Mouse (Mus musculus): ENCODE data around the gene Noxa1. TPM values are rescaled to one million over a fixed set of nuclear protein-coding genes. Genes with fewer than 3 reads are reported as not detected.

The Noxa1 gene
- total RNA-seq, 2 experiments from 2014 or later: not detected

DNA sequence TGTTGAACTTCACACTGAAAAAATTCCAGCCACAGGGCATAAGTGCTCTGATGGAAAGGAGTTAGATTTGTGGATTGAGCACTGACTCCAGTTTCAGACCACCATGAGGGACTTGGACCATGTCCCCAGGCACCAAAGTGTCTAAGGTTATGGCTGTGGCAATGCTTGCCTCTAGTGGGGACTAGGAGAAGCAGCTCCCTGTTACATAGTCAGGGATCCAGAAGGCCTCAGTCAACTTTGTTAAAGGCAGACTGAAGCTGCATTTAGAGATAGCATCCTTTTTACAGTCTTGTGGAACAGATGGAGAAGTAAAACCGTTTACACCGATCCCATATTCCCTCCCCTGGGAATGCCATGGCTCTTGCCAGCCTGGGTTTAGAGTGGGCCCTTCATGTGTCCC lies 9.2 kb upstream of the Noxa1 start:
- intact Hi-C loops (cut with DNase I): no loop called here
- no peak for DNase-seq (ENCODE audit: extremely low spot score in 1 of 2, low spot score in 2 of 2)

DNA sequence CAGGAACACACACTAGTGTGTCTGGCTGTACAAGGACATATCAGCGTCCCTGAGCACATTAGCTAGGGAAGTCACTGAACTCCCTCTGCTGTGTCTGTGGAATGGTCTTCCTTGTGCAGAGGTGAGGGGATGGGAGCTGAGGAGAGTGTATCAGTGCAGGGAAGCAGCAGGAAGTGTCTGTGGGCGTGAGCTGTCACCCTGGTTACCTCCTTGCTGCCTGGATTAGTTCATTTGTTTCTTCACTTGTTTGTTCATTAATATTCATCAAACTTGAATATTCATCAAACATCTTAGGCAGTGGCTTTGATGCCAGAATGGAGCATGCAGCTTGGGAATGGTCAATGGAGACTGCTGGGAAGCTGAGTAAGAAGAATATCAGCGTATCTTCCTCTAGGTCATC lies 4.8 kb upstream of the Noxa1 start:
- intact Hi-C loops (cut with DNase I): loop anchor here (5.0 kb wide), 1 partner anchor 88 kb away; no protein-coding TSS in a partner anchor
- DNase-seq (ENCODE audit: extremely low spot score in 1 of 2, low spot score in 2 of 2): no peak

DNA sequence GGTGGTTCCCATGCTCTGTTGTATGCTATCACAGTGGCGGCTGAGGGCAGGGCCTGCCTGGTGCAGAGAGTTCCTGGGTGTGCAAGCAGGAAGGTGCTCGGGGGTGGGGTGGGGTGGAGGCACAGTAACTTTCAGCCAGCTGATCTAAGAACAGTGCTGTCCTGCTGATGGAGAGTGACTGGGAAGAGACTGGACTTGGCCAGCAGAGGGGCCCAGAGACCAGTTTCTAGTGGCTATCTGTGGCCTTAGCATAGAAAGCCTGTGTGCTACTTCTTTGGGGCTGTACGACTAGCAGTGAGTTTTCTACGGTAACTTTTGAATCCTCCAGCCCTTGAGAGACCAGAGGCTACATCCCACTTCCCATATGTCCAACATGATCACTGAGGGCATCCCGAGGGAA lies 4.0 kb upstream of the Noxa1 start:
- intact Hi-C loops (cut with DNase I): loop anchor here (5.0 kb wide), 1 partner anchor 88 kb away; no protein-coding TSS in a partner anchor
- peak in 1 of 2 experiments; percentile 68 for DNase-seq (ENCODE audit: extremely low spot score in 1 of 2, low spot score in 2 of 2)

- intact Hi-C loops (cut with DNase I): loop anchor here (5.0 kb wide), 1 partner anchor 89 kb away; no protein-coding TSS in a partner anchor
- DNase-seq (ENCODE audit: extremely low spot score in 1 of 2, low spot score in 2 of 2): no peak
Observed at GRCm38 (mm10) chr2:25098005-25098615, 3.2 kb upstream of the Noxa1 start.

GRCm38 (mm10) chr2:25094785-25095108 lies 202 bp downstream of the Noxa1 start:
- intact Hi-C loops (cut with DNase I): loop anchor here (5.0 kb wide), 1 partner anchor 93 kb away; no protein-coding TSS in a partner anchor
- DNase-seq (ENCODE audit: extremely low spot score in 1 of 2, low spot score in 2 of 2): no peak

DNA sequence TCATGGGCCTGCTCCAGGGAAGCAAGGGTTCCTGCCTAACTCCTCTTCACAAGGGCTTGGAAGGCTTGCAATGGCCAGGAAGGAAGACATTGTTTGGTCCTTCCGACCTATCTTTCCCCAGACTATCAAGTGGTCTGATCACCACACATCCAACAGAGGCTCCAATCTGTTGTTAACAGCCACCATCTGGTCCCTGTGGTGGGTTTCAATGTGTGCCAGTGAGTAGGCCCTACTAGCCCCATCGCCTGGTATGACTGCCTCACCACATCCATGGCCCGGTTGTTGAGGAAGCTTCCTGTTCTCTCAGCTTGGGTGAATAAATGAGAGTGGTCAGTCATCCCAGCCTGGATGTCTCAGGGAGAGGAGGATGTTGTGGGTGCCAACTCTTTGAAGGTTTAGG lies 6.3 kb downstream of the Noxa1 start:
- no peak for DNase-seq (ENCODE audit: extremely low spot score in 1 of 2, low spot score in 2 of 2)
- intact Hi-C loops (cut with DNase I): no loop called here

DNA sequence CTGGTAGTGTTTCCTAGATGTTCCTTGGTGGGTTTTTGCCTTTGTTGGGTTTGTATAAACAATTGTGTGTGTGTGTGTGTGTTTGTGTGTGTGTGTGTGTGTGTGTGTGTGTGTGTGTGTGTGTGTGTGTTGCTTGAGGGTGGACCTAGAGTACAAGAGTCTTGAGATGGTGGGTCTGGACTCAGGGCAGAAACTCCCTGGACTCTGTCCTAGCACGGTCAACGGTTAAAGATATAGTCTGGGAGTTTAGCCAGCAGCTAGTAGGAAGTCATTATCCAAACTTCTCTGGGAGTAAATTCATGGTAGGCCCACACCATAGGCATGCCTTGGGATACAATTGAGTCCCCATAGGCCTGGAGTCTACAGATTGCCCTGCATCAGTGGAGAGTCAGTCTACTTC lies 7.1 kb downstream of the Noxa1 start:
- no peak for DNase-seq (ENCODE audit: extremely low spot score in 1 of 2, low spot score in 2 of 2)
- intact Hi-C loops (cut with DNase I): no loop called here

DNA sequence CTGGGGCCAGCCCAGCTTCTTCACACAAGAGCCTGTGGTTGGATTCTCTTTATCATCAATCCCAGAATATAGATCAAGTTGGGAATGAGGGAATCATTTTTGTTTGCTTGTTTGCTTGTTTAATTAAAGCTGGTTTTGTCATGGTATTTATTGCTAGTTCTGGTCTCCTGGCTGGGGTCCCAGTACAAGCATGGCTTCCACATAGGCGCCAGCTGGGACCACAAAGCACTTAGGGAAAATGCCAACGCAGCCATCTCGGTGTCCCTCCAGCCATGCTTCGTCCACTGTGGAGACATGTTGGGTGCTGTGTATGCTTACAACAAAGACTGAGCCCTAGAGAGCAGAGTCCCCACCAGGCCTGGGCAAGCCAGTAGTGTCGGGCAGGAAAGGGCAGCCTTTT lies 9.4 kb downstream of the Noxa1 start:
- DNase-seq (ENCODE audit: extremely low spot score in 1 of 2, low spot score in 2 of 2): no peak
- intact Hi-C loops (cut with DNase I): no loop called here

DNA sequence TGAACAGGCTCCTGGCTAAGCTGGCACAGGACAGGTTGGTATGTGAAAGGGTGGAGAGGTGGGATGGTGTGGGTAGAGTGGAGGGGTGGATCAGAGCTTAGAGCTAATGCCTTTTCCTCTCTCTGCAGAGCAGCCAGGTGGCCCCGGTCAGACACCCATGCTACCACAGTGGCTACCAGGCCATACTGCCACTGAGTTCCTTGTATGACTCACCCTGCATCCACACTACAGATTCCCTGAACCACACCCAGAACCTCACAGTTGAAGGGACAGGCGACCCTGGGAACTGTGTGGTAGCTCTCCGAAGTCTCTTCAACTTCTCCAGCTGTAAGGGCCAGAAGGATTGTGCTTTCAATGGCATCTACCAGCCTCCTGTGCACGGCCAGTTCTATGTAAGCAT lies 11.3 kb downstream of the Noxa1 start:
- no peak for DNase-seq (ENCODE audit: extremely low spot score in 1 of 2, low spot score in 2 of 2)
- intact Hi-C loops (cut with DNase I): no loop called here

DNA sequence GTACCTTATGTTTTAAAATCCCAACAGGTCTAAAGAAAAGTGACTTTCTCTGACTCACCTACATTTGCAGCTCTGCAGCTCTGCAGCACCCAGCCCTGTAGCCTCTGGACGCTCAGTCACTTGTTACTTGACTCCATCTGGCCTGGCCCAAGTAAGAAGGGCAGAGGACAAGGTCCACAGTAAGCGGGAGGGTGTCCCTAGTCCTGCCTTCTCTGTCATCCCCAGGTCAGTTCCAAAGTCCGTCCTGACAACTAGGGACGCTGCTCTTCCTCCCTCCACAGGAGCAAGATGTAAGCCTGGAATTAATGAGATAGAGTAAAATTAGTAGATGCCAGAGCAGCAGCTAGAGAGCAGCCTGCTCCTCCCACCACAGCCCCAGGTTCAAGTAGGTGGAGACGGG lies 14.9 kb downstream of the Noxa1 start, which contains the start of gene Entpd8:
Gene Entpd8, plus strand, starts transcription at position 229 of the 400 bp plus-strand sequence.
- DNase-seq (ENCODE audit: extremely low spot score in 1 of 2, low spot score in 2 of 2): no peak
- intact Hi-C loops (cut with DNase I): no loop called here

DNA sequence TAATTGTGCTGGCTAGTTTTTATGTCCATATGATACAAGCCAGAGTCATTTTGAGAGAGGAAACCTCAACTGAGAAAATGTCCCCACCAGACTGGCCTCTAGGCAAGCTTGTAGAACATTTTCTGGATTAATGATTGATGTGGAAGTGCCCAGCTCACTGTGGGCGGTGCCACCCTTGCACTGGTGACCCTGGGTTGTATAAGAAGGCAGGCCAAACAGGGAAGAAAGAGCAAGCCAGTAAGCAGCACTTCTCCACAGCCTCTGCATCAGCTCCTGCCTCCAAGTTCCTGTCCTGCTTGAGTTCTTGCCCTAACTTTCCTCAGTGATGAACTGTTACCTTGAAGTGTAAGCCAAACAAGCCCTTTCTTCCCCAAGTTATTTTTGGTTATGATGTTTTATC lies 16.0 kb downstream of the Noxa1 start:
- intact Hi-C loops (cut with DNase I): no loop called here

GRCm38 (mm10) chr2:25075506-25075905 lies 19.4 kb downstream of the Noxa1 start:
- no peak for DNase-seq (ENCODE audit: extremely low spot score in 1 of 2, low spot score in 2 of 2)
- intact Hi-C loops (cut with DNase I): no loop called here

More for the DNA sequence above, 16.0 kb downstream of the Noxa1 start:
- no peak for DNase-seq (ENCODE audit: extremely low spot score in 1 of 2, low spot score in 2 of 2)

DNA sequence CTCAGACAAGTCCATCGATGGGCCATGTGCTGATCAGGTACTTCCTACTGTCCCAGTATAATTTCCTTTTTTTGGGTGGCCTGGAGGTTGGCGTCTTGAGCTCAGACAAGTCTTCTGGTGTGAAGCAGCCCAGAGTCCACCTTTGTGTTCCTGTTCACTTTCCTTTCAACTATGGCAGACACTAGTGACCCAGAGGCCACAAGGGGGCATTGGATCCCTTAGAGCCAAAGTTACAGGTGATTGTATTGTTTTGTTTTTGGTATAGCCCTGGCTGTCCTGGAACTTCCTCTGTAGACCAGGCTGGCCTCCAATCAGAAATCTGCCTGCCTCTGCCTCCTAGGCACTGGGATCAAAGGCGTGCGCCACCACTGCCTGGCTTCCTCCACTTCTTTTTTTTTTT lies 22.6 kb downstream of the Noxa1 start:
- intact Hi-C loops (cut with DNase I): no loop called here
- DNase-seq (ENCODE audit: extremely low spot score in 1 of 2, low spot score in 2 of 2): no peak

GRCm38 (mm10) chr2:25069537-25069936 lies 25.4 kb downstream of the Noxa1 start:
- no peak for DNase-seq (ENCODE audit: extremely low spot score in 1 of 2, low spot score in 2 of 2)
- intact Hi-C loops (cut with DNase I): no loop called here

DNA sequence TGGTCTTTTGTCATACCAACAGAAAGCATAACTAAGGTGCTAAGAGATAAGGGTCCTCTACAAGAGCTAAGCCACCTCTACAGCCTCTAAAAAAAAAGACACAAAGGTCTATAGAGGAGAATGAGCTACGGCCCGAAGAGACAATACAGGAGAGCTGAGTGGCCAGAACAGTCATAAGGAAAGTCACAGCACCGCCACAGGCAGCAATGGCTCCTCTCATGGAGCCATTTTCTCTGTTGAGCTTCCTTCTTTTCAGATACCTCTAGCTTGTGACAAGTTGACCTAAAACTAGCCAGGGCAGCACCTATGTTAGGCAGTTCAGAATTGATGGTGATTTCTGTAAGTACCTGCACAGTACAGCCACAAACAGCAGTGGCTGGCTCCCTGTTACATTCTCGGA lies 28.4 kb downstream of the Noxa1 start:
- intact Hi-C loops (cut with DNase I): no loop called here
- no peak for DNase-seq (ENCODE audit: extremely low spot score in 1 of 2, low spot score in 2 of 2)

DNA sequence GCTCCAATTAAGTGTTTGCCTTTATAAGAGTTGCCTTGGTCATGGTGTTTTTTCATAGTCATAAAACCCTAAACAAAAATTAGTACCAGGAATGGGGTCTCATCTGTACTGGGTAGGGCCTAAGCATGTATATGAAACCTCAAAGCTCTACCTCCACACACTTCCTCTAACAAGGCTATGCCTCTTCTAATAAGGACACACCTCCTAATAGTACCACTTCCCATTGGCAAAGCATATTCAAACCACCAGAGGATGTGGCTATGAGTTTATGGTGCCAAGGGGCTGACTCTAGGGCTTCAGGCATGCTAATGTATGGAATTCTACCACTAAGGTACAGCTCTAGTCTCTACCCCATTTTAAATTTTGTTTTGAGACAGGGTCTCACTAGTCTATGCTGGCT lies 29.4 kb downstream of the Noxa1 start:
- DNase-seq (ENCODE audit: extremely low spot score in 1 of 2, low spot score in 2 of 2): no peak
- intact Hi-C loops (cut with DNase I): no loop called here

DNA sequence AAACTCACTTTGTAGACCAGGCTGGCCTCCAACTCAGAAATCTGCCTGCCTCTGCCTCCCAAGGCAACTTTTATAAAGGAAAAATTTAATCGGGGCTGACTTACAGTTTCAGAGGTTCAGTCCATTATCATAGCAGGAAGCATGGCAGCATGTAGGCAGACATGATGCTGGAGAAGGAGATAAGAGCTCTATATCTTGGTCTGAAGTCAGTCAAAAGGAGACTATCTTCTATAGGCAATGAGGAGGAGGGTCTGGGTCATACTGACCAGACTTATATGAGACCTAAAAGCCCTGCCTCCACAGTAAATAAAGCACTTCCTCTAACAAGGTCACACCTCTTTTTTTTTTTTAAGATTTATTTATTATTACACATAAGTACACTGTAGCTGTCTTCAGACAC lies 30.7 kb downstream of the Noxa1 start:
- DNase-seq (ENCODE audit: extremely low spot score in 1 of 2, low spot score in 2 of 2): no peak
- intact Hi-C loops (cut with DNase I): no loop called here

- intact Hi-C loops (cut with DNase I): no loop called here
- peak in 1 of 2 experiments; percentile 8 for DNase-seq (ENCODE audit: extremely low spot score in 1 of 2, low spot score in 2 of 2)
Observed at GRCm38 (mm10) chr2:25063523-25063922, 31.4 kb downstream of the Noxa1 start.

DNA sequence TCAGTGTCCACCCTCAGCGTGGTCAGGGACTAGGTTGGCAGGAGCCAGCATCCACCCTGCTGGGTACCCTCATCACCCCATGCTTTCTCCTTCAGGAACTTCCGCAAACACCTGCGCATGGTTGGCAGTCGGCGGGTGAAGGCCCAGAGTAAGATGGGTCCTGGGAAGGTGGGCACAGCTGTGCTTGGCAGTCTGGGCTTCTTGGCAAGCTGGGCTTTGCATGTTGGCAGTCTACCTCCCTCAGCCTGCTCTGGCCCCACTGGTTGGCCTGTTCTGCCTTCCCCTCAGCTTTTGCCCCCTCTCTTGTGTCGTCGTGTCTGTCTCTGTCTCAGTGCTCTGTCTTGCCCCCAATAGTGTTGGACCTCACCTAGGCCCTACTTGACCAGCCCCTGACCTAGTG lies 36.0 kb downstream of the Noxa1 start:
- intact Hi-C loops (cut with DNase I): no loop called here
- peak in 1 of 2 experiments; percentile 16 for DNase-seq (ENCODE audit: extremely low spot score in 1 of 2, low spot score in 2 of 2)

GRCm38 (mm10) chr2:25055409-25056155 lies 39.4 kb downstream of the Noxa1 start:
- intact Hi-C loops (cut with DNase I): no loop called here
- peak in 1 of 2 experiments; percentile 42 for DNase-seq (ENCODE audit: extremely low spot score in 1 of 2, low spot score in 2 of 2)

GRCm38 (mm10) chr2:25055068-25055405 lies 39.9 kb downstream of the Noxa1 start:
- DNase-seq (ENCODE audit: extremely low spot score in 1 of 2, low spot score in 2 of 2): peak; percentile 77 to 88
- intact Hi-C loops (cut with DNase I): no loop called here
